Mouse (Mus musculus): ENCODE data around the gene Specc1l. TPM values are rescaled to one million over a fixed set of nuclear protein-coding genes. Genes with fewer than 3 reads are reported as not detected.

Gene Specc1l
- 30.9 and 33.5 TPM in 2 replicates for polyA plus RNA-seq (2015; fragmentation: Nextera tagmentation; extraction: Ambion mirVana)

DNA sequence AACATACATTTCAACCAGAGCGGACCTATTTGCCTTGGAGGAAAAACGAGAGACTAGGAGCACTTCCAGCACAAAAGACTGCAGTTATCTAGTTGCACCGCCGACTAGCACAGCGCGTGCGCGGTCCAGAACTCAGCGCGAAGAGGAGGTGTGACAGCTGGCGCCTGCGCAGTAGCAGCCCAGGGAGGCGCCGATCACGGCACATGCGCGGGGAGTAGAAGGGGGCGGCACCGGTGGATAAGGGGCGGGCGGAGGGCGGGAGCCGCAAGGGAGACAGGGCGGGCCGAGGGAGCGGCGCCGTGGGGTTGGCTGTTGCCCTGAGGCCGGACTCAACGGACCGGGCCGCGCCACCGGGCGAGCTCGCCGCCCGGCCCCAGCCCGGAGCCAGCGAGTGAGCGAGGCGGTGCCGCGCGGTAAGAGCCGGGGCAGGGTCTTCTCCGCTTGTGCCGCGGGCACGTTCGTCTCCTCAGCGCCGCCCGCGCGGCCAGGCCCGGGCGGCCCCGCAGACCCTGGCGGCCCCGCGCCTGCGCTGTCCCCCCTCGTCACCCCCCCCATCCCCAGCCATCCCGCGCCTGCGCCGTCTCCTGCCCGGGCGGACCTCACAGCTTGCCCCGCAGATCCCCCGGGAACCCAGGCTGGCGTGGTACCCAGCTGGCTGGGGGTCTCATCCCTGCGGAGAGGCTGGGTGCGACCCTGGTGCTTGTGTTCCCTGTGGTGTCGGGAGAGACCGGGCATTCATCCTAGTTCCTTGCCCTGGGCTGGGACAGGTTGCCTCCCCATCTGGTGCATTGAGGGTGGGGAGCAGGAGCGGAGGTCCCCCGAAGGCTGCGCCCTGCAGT, at the start of gene Specc1l:
TSS of gene Specc1l (plus strand) at position 267 of the 839 bp plus-strand sequence.
- peak within 1 kb of the TSS; percentile 71 for H3K4me2 ChIP-seq (ENCODE audit: low read length)
- peak; percentile 97 for ATAC-seq

DNA sequence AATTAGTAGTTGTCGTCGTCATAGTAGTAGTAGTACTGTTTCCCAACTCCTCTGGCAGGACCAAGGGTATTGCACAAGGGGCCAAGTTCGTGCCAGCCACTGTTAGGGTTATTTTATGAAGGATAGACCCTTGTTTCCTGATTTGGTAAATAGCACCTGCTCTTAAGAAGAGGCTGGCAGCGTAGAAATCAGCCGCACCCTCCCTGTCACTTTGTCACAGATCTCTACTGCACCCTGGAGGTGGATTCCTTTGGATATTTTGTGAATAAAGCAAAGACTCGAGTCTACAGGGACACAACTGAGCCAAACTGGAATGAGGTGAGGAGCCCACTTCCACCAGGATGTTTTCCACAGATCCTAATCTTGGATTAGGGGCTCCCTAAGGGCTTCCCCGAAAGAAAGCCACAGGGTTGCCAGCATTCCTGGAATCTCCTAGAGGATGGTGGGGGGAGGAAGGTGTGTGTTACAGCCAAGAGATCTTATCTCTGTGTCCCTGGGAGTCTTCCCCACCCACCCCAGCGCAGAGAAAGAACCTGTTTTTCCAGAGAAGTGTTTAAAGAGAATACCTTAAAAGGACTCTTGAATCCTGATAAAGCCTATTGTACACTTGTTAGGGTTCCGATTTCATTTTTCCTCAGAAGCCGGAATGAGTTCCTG, 45.9 kb upstream of the Specc1l start:
- Histone ChIP-seq H3K36me3 (ENCODE audit: control insufficient read depth, insufficient read depth, low read length) (peaks cover 21% of the 10 kb centered on the region), H3K27me3 (ENCODE audit: control insufficient read depth, insufficient read depth, low read depth, low read length) (no peaks in the 10 kb centered on the region)
- no peak for ATAC-seq

More for the DNA sequence above, at the start of gene Specc1l:
- no peaks in the 10 kb centered on the region for H3K9me3 ChIP-seq (replicated peaks; ENCODE audit: control insufficient read depth, low read length, poor library complexity, severe bottlenecking)
- H3K4me1 ChIP-seq (ENCODE audit: control insufficient read depth, insufficient read depth, low read length): peaks cover 17% of the 10 kb centered on the region
- no peaks in the 10 kb centered on the region for H3K36me3 ChIP-seq (ENCODE audit: control insufficient read depth, insufficient read depth, low read length)
- under 1% methylated on average over 70 of the region's 80 CpGs for WGBS
- H3K27me3 ChIP-seq (ENCODE audit: control insufficient read depth, insufficient read depth, low read depth, low read length): no peaks in the 10 kb centered on the region
- H3K27ac ChIP-seq (ENCODE audit: low read length): peak within 1 kb of the TSS; percentile 96
- H3K4me3 ChIP-seq (ENCODE audit: low read depth, low read length): peak within 1 kb of the TSS; percentile 68
- peak within 1 kb of the TSS; percentile 88 for H3K9ac ChIP-seq (ENCODE audit: low read depth, low read length)

DNA sequence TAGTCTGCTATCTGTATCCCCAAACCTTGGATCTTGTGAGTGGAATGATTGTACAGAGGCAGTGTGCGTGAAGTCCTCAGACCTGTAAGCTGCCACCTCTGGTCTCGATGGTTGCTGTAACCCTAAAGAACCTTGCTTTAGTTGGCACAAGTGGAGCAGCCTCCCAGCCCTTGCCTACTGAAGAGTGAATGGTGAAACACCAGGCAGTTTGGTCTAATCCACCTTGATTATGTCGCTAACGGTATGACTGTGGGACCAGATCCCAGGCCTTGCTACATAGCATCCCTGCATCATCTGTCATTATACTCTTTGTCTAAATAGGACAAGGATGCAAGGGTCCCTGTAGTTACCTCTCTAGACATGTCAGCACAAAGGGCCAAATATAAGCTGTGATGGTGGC, 45.3 kb upstream of the Specc1l start:
- no peak overlapping the region for H3K4me2 ChIP-seq (ENCODE audit: low read length)
- ATAC-seq: no peak
- H3K4me3 ChIP-seq (ENCODE audit: low read depth, low read length): no peak overlapping the region
- no peak overlapping the region for H3K27ac ChIP-seq (ENCODE audit: low read length)
- H3K9ac ChIP-seq (ENCODE audit: low read depth, low read length): no peak overlapping the region
- H3K9me3 ChIP-seq (replicated peaks; ENCODE audit: control insufficient read depth, low read length, poor library complexity, severe bottlenecking): no peaks in the 10 kb centered on the region
- H3K27me3 ChIP-seq (ENCODE audit: control insufficient read depth, insufficient read depth, low read depth, low read length): no peaks in the 10 kb centered on the region
- no peaks in the 10 kb centered on the region for H3K4me1 ChIP-seq (ENCODE audit: control insufficient read depth, insufficient read depth, low read length)
- 94% methylated on average over 4 of the region's 4 CpGs for WGBS
- peaks cover 24% of the 10 kb centered on the region for H3K36me3 ChIP-seq (ENCODE audit: control insufficient read depth, insufficient read depth, low read length)

More for the DNA sequence above, 45.9 kb upstream of the Specc1l start:
- 72% methylated on average over 10 of the region's 10 CpGs for WGBS
- Histone ChIP-seq H3K9ac (ENCODE audit: low read depth, low read length) (no peak overlapping the region), H3K4me1 (ENCODE audit: control insufficient read depth, insufficient read depth, low read length) (no peaks in the 10 kb centered on the region), H3K27ac (ENCODE audit: low read length) (no peak overlapping the region), H3K4me3 (ENCODE audit: low read depth, low read length) (no peak overlapping the region), H3K9me3 (replicated peaks; ENCODE audit: control insufficient read depth, low read length, poor library complexity, severe bottlenecking) (no peaks in the 10 kb centered on the region), H3K4me2 (ENCODE audit: low read length) (no peak overlapping the region)

DNA sequence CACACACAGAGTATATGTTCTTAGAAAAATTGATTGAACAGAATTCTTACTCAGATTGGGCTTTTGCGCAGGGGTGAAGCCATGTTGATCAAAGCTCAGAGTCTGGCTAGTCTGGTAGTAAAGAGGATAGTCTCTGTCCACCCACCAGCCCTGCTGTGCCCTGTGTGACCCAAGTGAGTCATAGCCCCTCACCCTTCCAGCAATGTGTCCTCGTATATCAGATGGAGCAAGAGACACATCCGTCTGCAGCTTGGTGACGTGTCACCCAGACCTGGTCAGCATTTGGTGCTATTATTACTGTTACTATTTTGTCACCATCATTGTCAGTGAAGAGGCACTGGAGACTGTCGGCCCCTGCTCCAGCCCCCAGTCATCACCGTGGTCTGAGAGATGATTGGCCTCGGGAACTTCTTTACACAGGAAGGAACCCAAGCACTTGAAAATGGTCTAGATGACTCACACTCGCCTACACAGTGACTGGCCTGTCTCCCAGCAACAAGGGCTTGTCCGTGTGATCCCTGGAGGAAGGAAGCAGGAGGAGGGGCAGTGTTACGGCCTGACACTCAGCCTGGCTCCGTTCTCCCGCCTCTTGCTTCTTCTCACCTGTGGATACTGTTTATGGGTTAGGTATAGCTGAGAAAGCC, 41.5 kb upstream of the Specc1l start:
- ATAC-seq: no peak
- WGBS: 84% methylated on average over 12 of the region's 12 CpGs
- no peaks in the 10 kb centered on the region for H3K27me3 ChIP-seq (ENCODE audit: control insufficient read depth, insufficient read depth, low read depth, low read length)
- H3K4me2 ChIP-seq (ENCODE audit: low read length): no peak overlapping the region
- no peaks in the 10 kb centered on the region for H3K4me1 ChIP-seq (ENCODE audit: control insufficient read depth, insufficient read depth, low read length)
- no peaks in the 10 kb centered on the region for H3K9me3 ChIP-seq (replicated peaks; ENCODE audit: control insufficient read depth, low read length, poor library complexity, severe bottlenecking)
- peaks cover 25% of the 10 kb centered on the region for H3K36me3 ChIP-seq (ENCODE audit: control insufficient read depth, insufficient read depth, low read length)
- no peak overlapping the region for H3K4me3 ChIP-seq (ENCODE audit: low read depth, low read length)
- H3K9ac ChIP-seq (ENCODE audit: low read depth, low read length): no peak overlapping the region
- H3K27ac ChIP-seq (ENCODE audit: low read length): no peak overlapping the region

DNA sequence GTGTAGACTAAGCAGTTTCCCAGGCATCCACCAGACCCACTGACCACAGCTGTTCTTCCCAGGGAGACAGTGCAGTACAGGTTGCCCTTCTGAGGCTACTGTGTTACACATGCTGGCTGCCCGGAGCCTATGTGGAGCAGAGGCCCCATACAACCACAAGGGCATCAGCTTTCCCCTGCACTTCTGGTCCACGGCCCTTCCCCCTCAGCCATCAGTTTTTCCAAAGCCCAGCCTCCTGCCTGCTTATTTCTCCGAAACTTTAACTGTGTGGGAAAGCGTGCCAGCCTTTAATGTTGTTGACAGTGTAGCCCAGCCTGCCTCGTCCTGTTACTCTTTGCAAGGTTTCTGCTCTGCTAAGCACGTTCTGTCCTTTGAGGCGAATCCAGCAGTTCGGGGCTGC, 38.8 kb upstream of the Specc1l start:
- 84% methylated on average over 8 of the region's 8 CpGs for WGBS
- Histone ChIP-seq H3K9me3 (replicated peaks; ENCODE audit: control insufficient read depth, low read length, poor library complexity, severe bottlenecking) (no peaks in the 10 kb centered on the region; the same call in 1 of the 2 replicates), H3K27ac (ENCODE audit: low read length) (0 out of 2 replicates have a peak overlapping the region, but pooled peaks have one; percentile 18), H3K4me2 (ENCODE audit: low read length) (no peak overlapping the region), H3K9ac (ENCODE audit: low read depth, low read length) (no peak overlapping the region), H3K4me3 (ENCODE audit: low read depth, low read length) (no peak overlapping the region), H3K27me3 (ENCODE audit: control insufficient read depth, insufficient read depth, low read depth, low read length) (no peaks in the 10 kb centered on the region), H3K4me1 (ENCODE audit: control insufficient read depth, insufficient read depth, low read length) (no peaks in the 10 kb centered on the region), H3K36me3 (ENCODE audit: control insufficient read depth, insufficient read depth, low read length) (peaks cover 47% of the 10 kb centered on the region)
- no peak for ATAC-seq

DNA sequence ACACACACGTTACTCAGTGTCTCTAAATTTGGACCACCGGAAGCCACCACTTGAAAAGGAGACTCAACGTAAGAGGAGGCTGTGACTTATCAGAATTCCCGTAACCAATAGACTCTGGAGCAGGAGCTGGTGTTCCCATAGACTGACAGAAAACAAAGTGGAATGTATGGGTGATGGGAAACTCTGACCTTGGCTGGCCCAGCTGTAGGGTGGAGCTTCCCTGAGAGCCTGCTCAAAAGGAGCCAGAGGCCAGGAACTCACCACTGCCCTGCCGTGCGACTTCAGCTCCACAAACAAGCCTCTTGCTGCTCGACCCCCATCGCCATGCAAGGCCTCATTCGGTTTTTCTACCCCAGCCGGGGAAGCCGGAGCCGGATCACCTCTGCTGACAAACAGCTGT, 38.2 kb upstream of the Specc1l start:
- no peaks in the 10 kb centered on the region for H3K27me3 ChIP-seq (ENCODE audit: control insufficient read depth, insufficient read depth, low read depth, low read length)
- WGBS: 82% methylated on average over 12 of the region's 12 CpGs
- no peak for ATAC-seq
- peaks cover 54% of the 10 kb centered on the region for H3K36me3 ChIP-seq (ENCODE audit: control insufficient read depth, insufficient read depth, low read length)
- H3K4me3 ChIP-seq (ENCODE audit: low read depth, low read length): no peak overlapping the region
- H3K9ac ChIP-seq (ENCODE audit: low read depth, low read length): no peak overlapping the region
- no peaks in the 10 kb centered on the region for H3K4me1 ChIP-seq (ENCODE audit: control insufficient read depth, insufficient read depth, low read length)
- no peak overlapping the region for H3K4me2 ChIP-seq (ENCODE audit: low read length)
- H3K9me3 ChIP-seq (replicated peaks; ENCODE audit: control insufficient read depth, low read length, poor library complexity, severe bottlenecking): no peaks in the 10 kb centered on the region; the same call in 1 of the 2 replicates
- 0 out of 2 replicates have a peak overlapping the region, but pooled peaks have one; percentile 29 for H3K27ac ChIP-seq (ENCODE audit: low read length)

DNA sequence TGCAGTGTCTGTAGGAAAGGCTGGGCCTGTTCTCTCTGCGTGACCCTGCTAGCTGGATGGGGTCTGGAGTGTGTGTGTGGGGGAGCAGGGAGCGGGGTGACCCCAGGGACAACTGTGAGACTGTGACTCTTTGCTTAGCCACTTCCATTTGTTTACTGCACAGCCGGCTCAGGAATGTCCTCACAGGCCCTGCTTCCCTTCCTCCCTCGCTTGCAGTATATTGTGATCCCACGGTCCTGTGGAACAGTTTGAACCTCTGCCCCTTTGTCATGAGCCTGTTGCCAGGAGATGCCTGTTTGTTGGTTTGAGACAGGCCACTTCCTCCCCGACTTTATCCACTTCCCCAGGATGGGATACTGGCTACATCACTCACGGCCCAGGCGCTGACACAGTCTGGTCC, 35.4 kb upstream of the Specc1l start:
- H3K4me1 ChIP-seq (ENCODE audit: control insufficient read depth, insufficient read depth, low read length): no peaks in the 10 kb centered on the region
- no peak overlapping the region for H3K4me2 ChIP-seq (ENCODE audit: low read length)
- 86% methylated on average over 8 of the region's 8 CpGs for WGBS
- H3K27ac ChIP-seq (ENCODE audit: low read length): no peak overlapping the region; the same call in 1 of the 2 replicates
- no peaks in the 10 kb centered on the region for H3K27me3 ChIP-seq (ENCODE audit: control insufficient read depth, insufficient read depth, low read depth, low read length)
- peaks cover 64% of the 10 kb centered on the region for H3K36me3 ChIP-seq (ENCODE audit: control insufficient read depth, insufficient read depth, low read length)
- no peak overlapping the region for H3K4me3 ChIP-seq (ENCODE audit: low read depth, low read length)
- no peaks in the 10 kb centered on the region; the same call in 1 of the 2 replicates for H3K9me3 ChIP-seq (replicated peaks; ENCODE audit: control insufficient read depth, low read length, poor library complexity, severe bottlenecking)
- no peak for ATAC-seq
- H3K9ac ChIP-seq (ENCODE audit: low read depth, low read length): no peak overlapping the region

DNA sequence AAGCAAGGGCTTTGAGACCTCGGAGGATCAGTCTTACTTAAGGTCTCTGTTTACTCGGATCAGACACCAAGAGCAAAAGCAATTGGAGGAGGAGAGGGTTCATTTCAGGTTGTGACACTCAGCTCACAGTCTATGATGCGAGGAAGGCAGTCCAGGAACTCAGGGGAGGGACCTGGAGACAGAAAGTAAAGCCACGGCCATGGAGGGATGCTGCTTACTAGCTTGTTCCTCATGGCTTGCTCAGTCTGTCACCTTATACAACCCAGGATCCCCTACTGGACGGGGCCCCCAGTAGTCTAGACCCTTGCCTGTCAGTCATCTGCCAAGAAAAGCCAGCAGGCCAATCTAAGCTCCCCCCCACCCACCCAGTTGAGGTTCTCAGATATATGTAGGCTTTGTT, 33.0 kb upstream of the Specc1l start:
- Histone ChIP-seq H3K4me2 (ENCODE audit: low read length) (no peak overlapping the region), H3K4me1 (ENCODE audit: control insufficient read depth, insufficient read depth, low read length) (no peaks in the 10 kb centered on the region; the same call in 1 of the 2 replicates), H3K9me3 (replicated peaks; ENCODE audit: control insufficient read depth, low read length, poor library complexity, severe bottlenecking) (no peaks in the 10 kb centered on the region; the same call in 1 of the 2 replicates), H3K4me3 (ENCODE audit: low read depth, low read length) (no peak overlapping the region), H3K27ac (ENCODE audit: low read length) (no peak overlapping the region), H3K36me3 (ENCODE audit: control insufficient read depth, insufficient read depth, low read length) (peaks cover 67% of the 10 kb centered on the region), H3K27me3 (ENCODE audit: control insufficient read depth, insufficient read depth, low read depth, low read length) (no peaks in the 10 kb centered on the region), H3K9ac (ENCODE audit: low read depth, low read length) (no peak overlapping the region)
- ATAC-seq: no peak
- 94% methylated on average over 5 of the region's 5 CpGs for WGBS

All from midbrain, embryonic 16.5 days (tissue).